Mouse (Mus musculus) heart, embryonic 11.5 days (tissue): Measurements from ENCODE around the gene Gpd2. TPM values are rescaled to one million over a fixed set of nuclear protein-coding genes. Genes with fewer than 3 reads are reported as not detected.

ENCODE experiments used
- ATAC-seq: fragments of 200-750 bp; cut with Nextera tagmentation; replicated peaks from 2 replicates; pipeline ENCODE4 v1.8.0; 2017; ENCODE audit warnings: moderate library complexity; ENCODE audit not compliant: insufficient number of reproducible peaks, low FRiP score, low TSS enrichment
- H3K27ac ChIP-seq: fragments of 300-500 bp; sonication (generic); 2 replicates; pipeline ENCODE4 v1.5.1; 2014; ENCODE audit warnings: mild to moderate bottlenecking, low read depth, low read length
- H3K27me3 ChIP-seq: fragments of 300-500 bp; sonication (generic); 2 replicates; pipeline ENCODE4 v1.6.1; 2014; ENCODE audit warnings: mild to moderate bottlenecking, low read length, mixed read lengths; ENCODE audit not compliant: control insufficient read depth, insufficient read depth
- H3K36me3 ChIP-seq: fragments of 300-500 bp; sonication (generic); 2 replicates; pipeline ENCODE4 v1.6.1; 2014; ENCODE audit warnings: mild to moderate bottlenecking, low read length, moderate library complexity, mixed read lengths; ENCODE audit not compliant: control insufficient read depth, insufficient read depth
- H3K4me1 ChIP-seq: fragments of 300-500 bp; sonication (generic); 2 replicates; pipeline ENCODE4 v1.6.1; 2014; ENCODE audit warnings: low read length; ENCODE audit not compliant: control insufficient read depth, insufficient read depth
- H3K4me2 ChIP-seq: fragments of 300-500 bp; sonication (generic); 2 replicates; pipeline ENCODE4 v1.6.1; 2014; ENCODE audit warnings: mild to moderate bottlenecking, moderate library complexity
- H3K4me3 ChIP-seq: fragments of 300-500 bp; sonication (generic); 2 replicates; pipeline ENCODE4 v1.5.1; 2014; ENCODE audit warnings: low read depth, low read length
- H3K9ac ChIP-seq: fragments of 300-500 bp; sonication (generic); 2 replicates; pipeline ENCODE4 v1.6.1; 2014; ENCODE audit warnings: mild to moderate bottlenecking, low read depth, low read length, moderate library complexity
- H3K9me3 ChIP-seq: fragments of 300-500 bp; sonication (generic); replicated peaks from 2 replicates; pipeline ENCODE4 v1.6.1; 2016; ENCODE audit warnings: low read length; ENCODE audit not compliant: control insufficient read depth
- WGBS: fragments of 180-500 bp; shearing (Covaris S2); extraction: QIAGEN DNeasy Blood & Tissue Kit; methylation state at CpG from one replicate; pipeline ENCODE4 v1.1.7; 2014; ENCODE audit not compliant: insufficient replicate concordance; 5-methylcytosine and 5-hydroxymethylcytosine counted together
- polyA plus RNA-seq: library from polyadenylated mRNA; unstranded; fragments of >200 nt; fragmentation: Nextera tagmentation; extraction: Ambion mirVana; gene quantifications from 2 replicates; pipeline ENCODE4 v1.2.1, GENCODE M21; 2014

The Gpd2 gene
- polyA plus RNA-seq, 1 experiment from 2014 or later = 17.3 TPM

- WGBS = 74% methylated on average over 7 of the region's 7 CpGs
- Histone ChIP-seq H3K27ac (no peak overlapping the region), H3K9me3 (no peaks in the 10 kb centered on the region), H3K4me1 (no peaks in the 10 kb centered on the region; the same call in 1 of the 2 replicates), H3K4me2 (no peak overlapping the region), H3K36me3 (no peaks in the 10 kb centered on the region), H3K9ac (no peak overlapping the region), H3K4me3 (no peak overlapping the region), H3K27me3 (no peaks in the 10 kb centered on the region)
- ATAC-seq = no peak
Measured at GRCm38 (mm10) chr2:57267896-57268295, 30.5 kb downstream of the Gpd2 start.

- Histone ChIP-seq H3K27me3 (no peaks in the 10 kb centered on the region), H3K36me3 (no peaks in the 10 kb centered on the region), H3K9me3 (no peaks in the 10 kb centered on the region), H3K4me1 (no peaks in the 10 kb centered on the region; the same call in 1 of the 2 replicates), H3K9ac (no peak overlapping the region), H3K27ac (no peak overlapping the region), H3K4me2 (no peak overlapping the region), H3K4me3 (no peak overlapping the region)
- 84% methylated on average over 3 of the region's 3 CpGs for WGBS
- ATAC-seq = no peak
Measured at GRCm38 (mm10) chr2:57268839-57269238, 31.4 kb downstream of the Gpd2 start.

- Histone ChIP-seq H3K4me3 (no peak overlapping the region), H3K27me3 (no peaks in the 10 kb centered on the region), H3K36me3 (no peaks in the 10 kb centered on the region), H3K9ac (no peak overlapping the region), H3K4me1 (no peaks in the 10 kb centered on the region; the same call in 1 of the 2 replicates), H3K4me2 (no peak overlapping the region), H3K27ac (no peak overlapping the region), H3K9me3 (no peaks in the 10 kb centered on the region)
- no peak for ATAC-seq
- 56% methylated on average over 13 of the region's 13 CpGs for WGBS
Measured at GRCm38 (mm10) chr2:57269690-57270435, 32.4 kb downstream of the Gpd2 start.

GRCm38 (mm10) chr2:57280190-57280723 lies 42.8 kb downstream of the Gpd2 start:
- no peak overlapping the region for H3K27ac ChIP-seq
- no peaks in the 10 kb centered on the region for H3K4me1 ChIP-seq
- ATAC-seq = no peak
- H3K36me3 ChIP-seq = no peaks in the 10 kb centered on the region
- 65% methylated on average over 10 of the region's 10 CpGs for WGBS
- H3K9me3 ChIP-seq = no peaks in the 10 kb centered on the region
- H3K4me3 ChIP-seq = no peak overlapping the region
- H3K9ac ChIP-seq = no peak overlapping the region
- H3K27me3 ChIP-seq = no peaks in the 10 kb centered on the region
- H3K4me2 ChIP-seq = no peak overlapping the region

- H3K9ac ChIP-seq = no peak overlapping the region
Measured at GRCm38 (mm10) chr2:57283791-57284190, 46.4 kb downstream of the Gpd2 start.

GRCm38 (mm10) chr2:57285197-57285596 lies 47.8 kb downstream of the Gpd2 start:
- no peak overlapping the region for H3K4me3 ChIP-seq
- no peak overlapping the region for H3K9ac ChIP-seq
- WGBS = 73% methylated on average over 4 of the region's 4 CpGs
- no peak overlapping the region for H3K4me2 ChIP-seq
- no peaks in the 10 kb centered on the region for H3K27me3 ChIP-seq
- no peak overlapping the region for H3K27ac ChIP-seq
- H3K36me3 ChIP-seq = no peaks in the 10 kb centered on the region
- no peak for ATAC-seq
- H3K4me1 ChIP-seq = no peaks in the 10 kb centered on the region
- H3K9me3 ChIP-seq = no peaks in the 10 kb centered on the region

More at GRCm38 (mm10) chr2:57283791-57284190, 46.4 kb downstream of the Gpd2 start:
- no peaks in the 10 kb centered on the region for H3K4me1 ChIP-seq
- no peaks in the 10 kb centered on the region for H3K9me3 ChIP-seq
- 93% methylated on average over 7 of the region's 7 CpGs for WGBS
- H3K4me2 ChIP-seq = no peak overlapping the region
- no peak overlapping the region for H3K4me3 ChIP-seq
- no peaks in the 10 kb centered on the region for H3K27me3 ChIP-seq
- H3K36me3 ChIP-seq = no peaks in the 10 kb centered on the region
- ATAC-seq = no peak
- no peak overlapping the region for H3K27ac ChIP-seq

GRCm38 (mm10) chr2:57287986-57288385 lies 50.6 kb downstream of the Gpd2 start:
- ATAC-seq = no peak
- Histone ChIP-seq H3K4me2 (no peak overlapping the region), H3K27me3 (no peaks in the 10 kb centered on the region), H3K36me3 (no peaks in the 10 kb centered on the region), H3K4me1 (no peaks in the 10 kb centered on the region), H3K9me3 (no peaks in the 10 kb centered on the region), H3K9ac (no peak overlapping the region), H3K4me3 (no peak overlapping the region), H3K27ac (no peak overlapping the region)
- 82% methylated on average over 1 of the region's 1 CpGs for WGBS

- no peak for ATAC-seq
- WGBS = 89% methylated on average over 2 of the region's 2 CpGs
- H3K27ac ChIP-seq = no peak overlapping the region
- no peak overlapping the region for H3K4me3 ChIP-seq
- H3K36me3 ChIP-seq = no peaks in the 10 kb centered on the region
- no peaks in the 10 kb centered on the region for H3K27me3 ChIP-seq
- no peaks in the 10 kb centered on the region for H3K4me1 ChIP-seq
- no peak overlapping the region for H3K4me2 ChIP-seq
- no peak overlapping the region for H3K9ac ChIP-seq
- H3K9me3 ChIP-seq = no peaks in the 10 kb centered on the region
Measured at GRCm38 (mm10) chr2:57293571-57293970, 56.1 kb downstream of the Gpd2 start.

- Histone ChIP-seq H3K4me3 (no peak overlapping the region), H3K9me3 (no peaks in the 10 kb centered on the region), H3K9ac (no peak overlapping the region), H3K4me2 (no peak overlapping the region), H3K36me3 (no peaks in the 10 kb centered on the region), H3K27ac (no peak overlapping the region), H3K27me3 (no peaks in the 10 kb centered on the region), H3K4me1 (no peaks in the 10 kb centered on the region)
- WGBS = 44% methylated on average over 4 of the region's 4 CpGs
- no peak for ATAC-seq
Measured at GRCm38 (mm10) chr2:57296069-57296468, 58.6 kb downstream of the Gpd2 start.
